Mouse (Mus musculus): ENCODE data around the gene Hmcn1. TPM values are rescaled to one million over a fixed set of nuclear protein-coding genes. Genes with fewer than 3 reads are reported as not detected.

The Hmcn1 gene
- 5.0 and 5.9 TPM in 2 replicates for polyA plus RNA-seq (2012; rRNA removed)

DNA sequence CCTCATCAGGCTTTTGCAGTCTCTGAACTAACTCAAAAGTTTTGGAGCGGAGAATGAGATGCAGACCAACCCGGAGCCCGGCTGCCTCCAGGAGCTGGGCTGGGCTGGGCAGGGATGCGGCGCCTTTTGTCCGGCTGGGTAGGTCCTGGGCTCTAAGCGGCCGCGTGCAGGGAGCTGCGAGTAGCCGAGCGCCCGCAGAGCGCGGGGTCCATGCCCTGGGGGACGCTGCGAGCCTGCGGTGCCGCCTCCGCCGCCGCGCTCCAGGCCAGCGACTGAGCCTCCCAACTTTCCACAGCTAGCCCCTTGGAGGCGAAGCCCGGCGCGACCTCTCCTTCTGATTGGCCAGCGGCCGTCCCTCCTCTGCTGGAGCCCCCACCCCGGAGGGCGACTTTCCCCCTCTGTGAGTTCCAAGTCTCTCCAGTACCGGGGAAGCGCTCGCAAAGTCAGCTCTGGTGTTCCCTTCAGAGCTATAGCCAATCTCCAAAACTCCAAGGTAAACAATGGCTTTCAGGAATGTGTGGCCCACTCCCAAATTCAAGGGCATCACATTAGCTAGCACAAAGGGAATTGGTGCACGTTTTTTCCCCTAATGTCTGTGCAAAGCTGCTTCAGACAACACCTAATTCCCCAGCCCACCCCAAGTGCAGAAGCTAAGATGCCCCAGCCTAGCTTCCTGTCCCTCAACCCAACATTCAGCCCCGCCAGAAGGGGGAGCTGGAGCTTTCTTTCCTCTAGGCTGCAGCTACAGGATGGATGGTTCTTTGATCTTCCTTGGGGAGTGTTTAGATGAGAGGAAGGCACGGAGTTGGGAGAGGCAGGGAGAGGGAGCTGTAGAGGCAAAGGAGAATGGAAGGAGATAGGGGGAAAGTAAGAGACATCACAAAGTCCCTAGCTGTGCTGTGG, at the start of gene Hmcn1:
TSS of gene Hmcn1 (minus strand) at position 274 of the 903 bp plus-strand sequence.

Other genes with a start within 250 kb of the Hmcn1 start
- 1.2 and 1.7 TPM in 2 replicates for gene Gm47985, start 189.1 kb upstream of the Hmcn1 start, polyA plus RNA-seq (2012; rRNA removed)
- 0.61 and 0.67 TPM in 2 replicates for gene Gm8947, start 198.9 kb upstream of the Hmcn1 start, polyA plus RNA-seq (2012; rRNA removed)
- 0.65 and 0.88 TPM in 2 replicates for gene Gm47995, start 205.0 kb upstream of the Hmcn1 start, polyA plus RNA-seq (2012; rRNA removed)
- gene 3110040M04Rik, start 210.7 kb upstream of the Hmcn1 start, polyA plus RNA-seq (2012; rRNA removed): 0.65 and 0.83 TPM in 2 replicates
- gene Gm47996, start 216.7 kb upstream of the Hmcn1 start, polyA plus RNA-seq (2012; rRNA removed): 0.19 and 0.25 TPM in 2 replicates